Mouse (Mus musculus) lung, embryonic 14.5 days (tissue): Measurements from ENCODE around the gene Trim50. TPM values are rescaled to one million over a fixed set of nuclear protein-coding genes. Genes with fewer than 3 reads are reported as not detected.

Source experiments
- ATAC-seq: fragments of 200-750 bp; cut with Nextera tagmentation; 2 replicates; pipeline ENCODE4 v1.8.0; 2017; ENCODE audit warnings: mild to moderate bottlenecking, moderate TSS enrichment, moderate library complexity; ENCODE audit not compliant: insufficient read depth
- DNase-seq: peaks from one replicate; pipeline ENCODE4 v3.0.0-alpha.2; 2015
- H3K27ac ChIP-seq: fragments of 300-500 bp; sonication (generic); 2 replicates; pipeline ENCODE4 v1.5.1; 2014; ENCODE audit warnings: low read depth, mild to moderate bottlenecking, moderate library complexity
- H3K27me3 ChIP-seq: fragments of 300-500 bp; sonication (generic); 2 replicates; pipeline ENCODE4 v1.6.1; 2014; ENCODE audit warnings: low read length, control low read depth; ENCODE audit not compliant: insufficient read depth
- H3K36me3 ChIP-seq: fragments of 300-500 bp; sonication (generic); 2 replicates; pipeline ENCODE4 v1.6.1; 2014; ENCODE audit warnings: control low read depth; ENCODE audit not compliant: insufficient read depth
- H3K4me1 ChIP-seq: fragments of 300-500 bp; sonication (generic); 2 replicates; pipeline ENCODE4 v1.6.1; 2014; ENCODE audit warnings: antibody characterized with exemption, control low read depth; ENCODE audit not compliant: insufficient read depth
- H3K4me2 ChIP-seq: fragments of 300-500 bp; sonication (generic); 2 replicates; pipeline ENCODE4 v1.6.1; 2014; ENCODE audit warnings: mild to moderate bottlenecking
- H3K4me3 ChIP-seq: fragments of 300-500 bp; sonication (generic); 2 replicates; pipeline ENCODE4 v1.5.1; 2014; ENCODE audit warnings: low read depth, low read length
- H3K9ac ChIP-seq: fragments of 300-500 bp; sonication (generic); 2 replicates; pipeline ENCODE4 v1.6.1; 2014
- H3K9me3 ChIP-seq: fragments of 300-500 bp; sonication (generic); 2 replicates; pipeline ENCODE4 v1.6.1; 2016; ENCODE audit warnings: low read depth, low read length, control low read depth
- CTCF ChIP-seq: IDR thresholded peaks from 2 replicates; pipeline ENCODE4 v1.5.1; 2016; ENCODE audit warnings: antibody characterized with exemption, low read depth
- WGBS: fragments of 180-500 bp; shearing (Covaris S2); extraction: QIAGEN DNeasy Blood & Tissue Kit; methylation state at CpG from one replicate; pipeline ENCODE4 v1.1.7; 2014; 5-methylcytosine and 5-hydroxymethylcytosine counted together
- microRNA-seq: library from miRNA; unstranded; fragments of <30 nt; microRNA quantifications from one replicate; pipeline ENCODE4, GENCODE M21; 2016; ENCODE audit warnings: borderline number of aligned reads
- polyA plus RNA-seq: library from polyadenylated mRNA; unstranded; fragments of >200 nt; fragmentation: Nextera tagmentation; extraction: Ambion mirVana; gene quantifications from 2 replicates; pipeline ENCODE4 v1.2.1, GENCODE M21; 2014

Trim50 gene
- polyA plus RNA-seq, 1 experiment from 2014 or later, result not detected

DNA sequence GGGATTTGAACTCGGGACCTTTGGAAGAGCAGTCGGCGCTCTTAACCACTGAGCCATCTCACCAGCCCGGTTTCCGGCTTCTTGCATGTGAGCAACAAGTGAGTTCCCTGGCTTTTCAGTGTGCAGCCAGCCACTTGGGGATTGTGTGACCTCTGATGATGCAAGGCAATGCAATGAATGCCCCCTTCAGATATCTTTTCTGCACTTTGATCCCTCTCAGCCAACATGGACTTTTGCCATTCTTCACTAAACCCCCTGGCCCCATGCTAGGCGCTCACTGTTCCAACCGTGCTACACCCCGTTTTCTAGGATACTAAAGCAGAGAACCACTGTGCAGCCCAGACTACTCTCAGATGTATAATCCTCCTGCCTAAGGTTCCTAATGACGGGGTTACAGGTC is 52.3 kb downstream of the Trim50 start:
- H3K9ac ChIP-seq, result no peak overlapping the region
- H3K4me1 ChIP-seq, result no peaks in the 10 kb centered on the region
- H3K36me3 ChIP-seq, result peaks cover 14% of the 10 kb centered on the region; the same call in 1 of the 2 replicates
- DNase-seq (no peak), ATAC-seq (no peak)
- no peaks in the 10 kb centered on the region for H3K9me3 ChIP-seq
- no peak overlapping the region for H3K4me3 ChIP-seq
- no peak for TF ChIP-seq CTCF
- 82% methylated on average over 9 of the region's 9 CpGs for WGBS
- H3K27ac ChIP-seq, result no peak overlapping the region
- H3K4me2 ChIP-seq, result no peak overlapping the region
- no peaks in the 10 kb centered on the region for H3K27me3 ChIP-seq

DNA sequence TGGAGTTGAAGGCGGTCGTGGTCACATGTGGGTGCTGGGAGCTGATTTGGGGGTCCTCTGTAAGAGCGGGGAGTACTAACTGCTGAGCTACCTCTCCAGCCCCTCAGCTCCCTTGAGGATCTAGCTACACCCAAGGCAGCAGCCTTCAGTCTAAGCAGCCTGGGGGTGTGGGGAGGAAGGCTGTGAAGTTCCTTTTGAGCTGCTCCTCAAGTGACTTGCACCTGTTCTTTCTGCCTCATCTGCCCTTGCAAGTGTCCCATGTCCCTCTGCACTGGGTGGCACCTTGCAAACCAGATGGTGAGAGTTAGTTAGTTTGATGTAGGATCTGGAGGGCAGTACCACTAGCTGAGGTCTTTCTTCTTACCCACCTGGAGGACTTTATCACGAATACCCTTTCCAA is 55.0 kb downstream of the Trim50 start:
- no peak for DNase-seq
- H3K4me1 ChIP-seq, result no peaks in the 10 kb centered on the region
- H3K4me3 ChIP-seq, result no peak overlapping the region
- H3K27me3 ChIP-seq, result no peaks in the 10 kb centered on the region
- 84% methylated on average over 4 of the region's 4 CpGs for WGBS
- no peak overlapping the region for H3K4me2 ChIP-seq
- H3K9ac ChIP-seq, result no peak overlapping the region
- no peak overlapping the region for H3K27ac ChIP-seq
- peaks cover 33% of the 10 kb centered on the region; the same call in 1 of the 2 replicates for H3K36me3 ChIP-seq
- TF ChIP-seq CTCF, result no peak
- H3K9me3 ChIP-seq, result no peaks in the 10 kb centered on the region
- no peak for ATAC-seq

DNA sequence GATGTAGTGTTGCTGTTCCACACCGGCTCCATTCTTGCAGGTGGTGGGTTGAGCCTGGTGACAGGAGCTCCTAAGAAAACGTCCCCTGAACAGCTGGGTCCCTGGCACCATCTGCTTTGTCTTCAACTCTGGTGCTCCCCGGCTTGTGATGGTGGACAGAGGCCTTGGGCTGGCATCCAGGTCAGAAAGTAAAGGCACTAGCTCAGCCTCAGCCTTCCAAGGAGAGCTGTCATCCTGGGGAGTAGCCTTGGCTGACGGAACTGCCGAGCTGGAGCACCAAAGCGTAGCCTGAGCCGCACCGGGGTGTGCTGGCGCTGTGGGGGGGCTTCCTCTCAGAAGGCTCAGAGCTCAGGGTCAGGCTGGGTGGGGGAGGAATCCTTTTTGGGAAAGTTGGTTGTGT is 57.2 kb downstream of the Trim50 start:
- WGBS, result 83% methylated on average over 9 of the region's 9 CpGs
- ATAC-seq (no peak), DNase-seq (no peak)
- no peak for TF ChIP-seq CTCF
- no peaks in the 10 kb centered on the region for H3K9me3 ChIP-seq
- no peak overlapping the region for H3K4me2 ChIP-seq
- H3K9ac ChIP-seq, result no peak overlapping the region
- H3K27ac ChIP-seq, result no peak overlapping the region
- H3K36me3 ChIP-seq, result peaks cover 52% of the 10 kb centered on the region
- no peak overlapping the region for H3K4me3 ChIP-seq
- no peaks in the 10 kb centered on the region for H3K27me3 ChIP-seq
- no peaks in the 10 kb centered on the region for H3K4me1 ChIP-seq

Small RNAs within 50 kb of the gene (microRNA-seq; reads per million reads assigned to microRNA genes)
- 1.2 reads per million for gene Mir7033

Other genes starting within 250 kb of the Trim50 start
- gene Tbl2, start 203.6 kb upstream of the Trim50 start, polyA plus RNA-seq, result 22.5 and 25.8 TPM in 2 replicates
- gene Bcl7b, start 185.0 kb upstream of the Trim50 start, polyA plus RNA-seq, result 50.2 and 52.0 TPM in 2 replicates
- 68.9 and 70.9 TPM in 2 replicates for gene Baz1b, start 166.0 kb upstream of the Trim50 start, polyA plus RNA-seq
- gene Fzd9, start 102.1 kb upstream of the Trim50 start, polyA plus RNA-seq, result 0.43 and 0.65 TPM in 2 replicates
- gene Fkbp6, start 3.3 kb upstream of the Trim50 start, polyA plus RNA-seq, result 0.15 TPM in 1 of 2 replicates, not detected in the other
- 26.7 and 30.7 TPM in 2 replicates for gene Nsun5, start 16.7 kb downstream of the Trim50 start, polyA plus RNA-seq
- 18.9 and 19.1 TPM in 2 replicates for gene Pom121, start 41.3 kb downstream of the Trim50 start, polyA plus RNA-seq
- gene Hip1, start 191.8 kb downstream of the Trim50 start, polyA plus RNA-seq, result 48.8 and 49.4 TPM in 2 replicates
- gene Ccl26, start 210.3 kb downstream of the Trim50 start, polyA plus RNA-seq, result not detected in 2 replicates
- gene Ccl24, start 219.8 kb downstream of the Trim50 start, polyA plus RNA-seq, result 2.5 and 3.1 TPM in 2 replicates